Comparison of ENCODE assay signal across 19 mouse cellular contexts in the genomic region with DNA sequence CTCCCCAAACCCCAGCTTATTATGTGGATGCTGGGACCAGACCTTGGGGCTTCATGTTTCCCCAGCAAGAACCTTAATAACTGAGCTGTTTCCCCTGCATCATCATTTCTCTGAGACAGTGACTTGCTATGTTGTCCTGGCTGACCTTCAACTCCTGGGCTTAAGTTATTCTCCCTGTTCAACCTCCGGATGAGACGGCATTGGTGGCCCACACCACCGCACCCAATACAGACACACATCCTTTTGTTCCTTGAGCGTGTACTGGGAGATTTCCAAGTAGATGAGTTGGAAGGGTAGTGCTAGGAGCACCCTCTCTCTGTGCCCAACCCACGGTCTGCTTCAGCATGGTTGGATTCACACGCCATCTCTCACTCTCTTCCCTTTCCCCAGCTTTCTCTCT. TPM values are rescaled to one million over a fixed set of nuclear protein-coding genes. Genes with fewer than 3 reads are reported as not detected.
DNase-seq lines count a peak whose midpoint lies in the region; TF ChIP-seq lines count a peak whose summit lies in the region.
"Had no signal": no experiment of that assay in that cellular context is flagged by ENCODE, and none has a peak within 500 bp of the region (broad histone marks: within the 10 kb centered on the region; RNA-seq: fewer than 3 reads in every experiment).

No protein-coding gene starts in this region.

- H3K4me1 ChIP-seq in testis, adult 2 months (ENCODE audit: control insufficient read depth, insufficient read depth, low read length) = peaks cover 7% of the 10 kb centered on the region

- no peak for TF ChIP-seq POLR2A in testis, adult 2 months (IDR thresholded peaks at IDR 0.05; ENCODE audit: control insufficient read depth, low read depth, low read length)

- no peak overlapping the region for H3K27ac ChIP-seq in testis, adult 2 months (ENCODE audit: control insufficient read depth, insufficient read depth, low read depth, low read length)

- peak; percentile 51 for DNase-seq in lung, postnatal 36 days
- DNase-seq in lung, postnatal 4 days = no peak
- DNase-seq in testis, postnatal 10 days (ENCODE audit: low spot score) = no peak
- DNase-seq: adrenal gland, adult 2 months; adrenal gland, adult 8-10 months; adrenal gland, postnatal 10 days; adrenal gland, postnatal 14 days; adrenal gland, postnatal 25 days; adrenal gland, postnatal 36 days; B cell, adult 2 months; cerebellum, adult 11 months; cerebellum, adult 11-12 months; cerebellum, adult 18-20 months had no signal

- TF ChIP-seq CTCF in testis, adult 2 months (IDR thresholded peaks at IDR 0.05; ENCODE audit: control insufficient read depth, insufficient read depth, insufficient replicate concordance, low read depth, low read length) = no peak

- no peaks in the 10 kb centered on the region for H3K27me3 ChIP-seq in testis, adult 2 months (ENCODE audit: control insufficient read depth, insufficient read depth, low read length)

- H3K4me3 ChIP-seq in testis, adult 2 months (ENCODE audit: control insufficient read depth, low read depth, low read length) = peak overlapping the region; percentile 1; the same call in 1 of the 2 replicates

- no peaks in the 10 kb centered on the region for H3K36me3 ChIP-seq in testis, adult 2 months (ENCODE audit: control insufficient read depth, insufficient read depth, low read length)
- H3K36me3 ChIP-seq: G1E had no signal

RNA-seq across cellular contexts. Expression of a gene that starts 3.5 kb away (rescaled TPM):
- polyA plus RNA-seq in testis, adult 2 months (2012; rRNA removed) = 290 and 313 TPM in 2 replicates
- polyA plus RNA-seq: activated CD4-positive, CD25-positive, alpha-beta regulatory T cell, adult 4 months; C2C12; CD4-positive, CD25-positive, alpha-beta regulatory T cell, adult 4 months; G1E; Patski had no signal

RNA-seq across cellular contexts. Expression of a gene that starts 7.5 kb away (rescaled TPM):
- 6.2 and 6.9 TPM in 2 replicates for polyA plus RNA-seq in testis, adult 2 months (2012; rRNA removed)
- polyA plus RNA-seq: G1E had no signal

RNA-seq across cellular contexts. Expression of a gene that starts 17.9 kb away (rescaled TPM):
- 3.9 and 4.0 TPM in 2 replicates for polyA plus RNA-seq in testis, adult 2 months (2012; rRNA removed)

RNA-seq across cellular contexts. Expression of a gene that starts 18.2 kb away (rescaled TPM):
- 33.1 and 34.0 TPM in 2 replicates for polyA plus RNA-seq in testis, adult 2 months (2012; rRNA removed)

RNA-seq across cellular contexts. Expression of a gene that starts 38.2 kb away (rescaled TPM):
- 0.23 and 0.30 TPM in 2 replicates for polyA plus RNA-seq in testis, adult 2 months (2012; rRNA removed)
